Mouse (Mus musculus) C2C12 (cell line): ENCODE measurements around the gene Pfkp.

Experiments used
- CEBPB ChIP-seq: IDR thresholded peaks from one replicate; pipeline ENCODE4 v1.6.1; 2011; ENCODE audit warnings: low read depth, mild to moderate bottlenecking, control low read depth, moderate library complexity
- CTCF ChIP-seq: IDR thresholded peaks from one replicate; pipeline ENCODE4 v1.5.1; 2011; ENCODE audit not compliant: control insufficient read depth, insufficient read depth, insufficient read length

DNA sequence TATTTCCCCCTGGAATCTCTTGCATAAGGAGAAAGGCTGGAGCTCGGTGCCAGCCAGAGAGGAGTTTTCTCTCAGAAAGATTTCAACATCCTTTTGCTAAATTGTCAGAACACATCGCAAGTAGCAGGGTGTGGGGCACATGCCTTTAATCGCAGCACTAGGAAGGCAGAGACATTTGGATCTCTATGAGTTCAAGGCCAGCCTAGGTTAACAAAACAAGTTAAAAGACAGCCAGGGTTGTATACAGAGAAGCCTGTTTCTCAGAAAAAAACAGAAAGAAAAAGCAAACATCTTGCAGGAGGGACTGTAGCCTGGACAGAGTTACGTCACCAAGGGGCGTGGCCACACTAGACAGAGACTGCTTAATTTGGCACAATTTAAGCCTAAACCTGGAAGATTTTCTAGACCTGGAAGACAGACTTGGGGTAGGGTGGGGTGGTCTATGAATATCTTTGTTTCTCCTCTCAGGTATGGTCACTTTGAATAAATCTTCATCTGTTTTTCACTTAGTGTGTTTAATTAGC, 9.0 kb downstream of the Pfkp start:
- TF ChIP-seq CTCF (no peak), CEBPB (no peak)
